Mouse (Mus musculus): Measurements from ENCODE around the gene St7. TPM values are rescaled to one million over a fixed set of nuclear protein-coding genes. Genes with fewer than 3 reads are reported as not detected.

St7 gene
- polyA plus RNA-seq, 1 experiment from 2014 or later = 32.9 TPM

GRCm38 (mm10) chr6:17927746-17928145 is 235.0 kb downstream of the St7 start:
- no peak overlapping the region for H3K4me3 ChIP-seq (ENCODE audit: low read depth, low read length)
- H3K9ac ChIP-seq (ENCODE audit: low read length) = no peak overlapping the region
- no peak overlapping the region for H3K27ac ChIP-seq (ENCODE audit: low read depth, low read length)
- 81% methylated on average over 11 of the region's 11 CpGs for WGBS
- H3K4me2 ChIP-seq (ENCODE audit: low read depth, low read length, severe bottlenecking) = no peak overlapping the region
- no peaks in the 10 kb centered on the region for H3K27me3 ChIP-seq (ENCODE audit: control insufficient read depth, insufficient read depth, low read length)
- DNase-seq (ENCODE audit: low spot score) = no peak
- no peaks in the 10 kb centered on the region for H3K36me3 ChIP-seq (ENCODE audit: control insufficient read depth, insufficient read depth, low read length)
- no peaks in the 10 kb centered on the region for H3K4me1 ChIP-seq (replicated peaks; ENCODE audit: control insufficient read depth, insufficient read depth, low read length)
- H3K9me3 ChIP-seq (ENCODE audit: control insufficient read depth, low read length) = no peaks in the 10 kb centered on the region
- no peak for ATAC-seq (replicated peaks; ENCODE audit: low FRiP score)

- Histone ChIP-seq H3K4me2 (ENCODE audit: low read depth, low read length, severe bottlenecking) (no peak overlapping the region), H3K9ac (ENCODE audit: low read length) (no peak overlapping the region), H3K4me3 (ENCODE audit: low read depth, low read length) (no peak overlapping the region), H3K9me3 (ENCODE audit: control insufficient read depth, low read length) (no peaks in the 10 kb centered on the region), H3K27me3 (ENCODE audit: control insufficient read depth, insufficient read depth, low read length) (no peaks in the 10 kb centered on the region), H3K27ac (ENCODE audit: low read depth, low read length) (no peak overlapping the region), H3K36me3 (ENCODE audit: control insufficient read depth, insufficient read depth, low read length) (no peaks in the 10 kb centered on the region), H3K4me1 (replicated peaks; ENCODE audit: control insufficient read depth, insufficient read depth, low read length) (no peaks in the 10 kb centered on the region)
- 91% methylated on average over 2 of the region's 2 CpGs for WGBS
- no peak for ATAC-seq (replicated peaks; ENCODE audit: low FRiP score)
- no peak for DNase-seq (ENCODE audit: low spot score)
These were observed 238.5 kb downstream of the St7 start for GRCm38 (mm10) chr6:17931187-17931586.

- Histone ChIP-seq H3K4me2 (ENCODE audit: low read depth, low read length, severe bottlenecking) (no peak overlapping the region), H3K4me1 (replicated peaks; ENCODE audit: control insufficient read depth, insufficient read depth, low read length) (no peaks in the 10 kb centered on the region), H3K4me3 (ENCODE audit: low read depth, low read length) (no peak overlapping the region), H3K9me3 (ENCODE audit: control insufficient read depth, low read length) (no peaks in the 10 kb centered on the region), H3K36me3 (ENCODE audit: control insufficient read depth, insufficient read depth, low read length) (no peaks in the 10 kb centered on the region), H3K27me3 (ENCODE audit: control insufficient read depth, insufficient read depth, low read length) (no peaks in the 10 kb centered on the region), H3K9ac (ENCODE audit: low read length) (no peak overlapping the region), H3K27ac (ENCODE audit: low read depth, low read length) (no peak overlapping the region)
- no peak for ATAC-seq (replicated peaks; ENCODE audit: low FRiP score)
- 91% methylated on average over 7 of the region's 7 CpGs for WGBS
- no peak for DNase-seq (ENCODE audit: low spot score)
These were observed 239.1 kb downstream of the St7 start for GRCm38 (mm10) chr6:17931835-17932234.

DNA sequence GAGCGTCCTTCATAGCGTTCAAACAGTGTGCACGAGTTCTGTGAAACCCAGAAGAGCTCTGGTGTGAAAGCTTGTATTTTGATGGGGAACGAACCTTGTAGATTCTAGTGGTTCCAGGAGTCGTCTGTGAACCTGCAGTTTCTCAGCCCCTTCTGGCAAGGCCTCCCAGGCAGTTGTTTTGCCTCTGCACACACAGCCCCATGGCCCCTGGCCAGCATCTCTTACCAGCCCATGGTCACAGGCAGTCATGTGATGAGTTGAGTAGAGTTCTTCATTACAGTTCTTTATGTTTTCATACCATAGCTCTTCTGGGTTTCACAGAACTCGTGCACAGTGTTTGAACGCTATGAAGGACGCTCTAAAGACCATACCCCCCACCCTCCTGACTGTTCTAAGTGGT is 240.1 kb downstream of the St7 start:
- Histone ChIP-seq H3K4me3 (ENCODE audit: low read depth, low read length) (no peak overlapping the region), H3K9me3 (ENCODE audit: control insufficient read depth, low read length) (no peaks in the 10 kb centered on the region), H3K4me2 (ENCODE audit: low read depth, low read length, severe bottlenecking) (no peak overlapping the region), H3K4me1 (replicated peaks; ENCODE audit: control insufficient read depth, insufficient read depth, low read length) (no peaks in the 10 kb centered on the region), H3K9ac (ENCODE audit: low read length) (no peak overlapping the region), H3K36me3 (ENCODE audit: control insufficient read depth, insufficient read depth, low read length) (no peaks in the 10 kb centered on the region), H3K27me3 (ENCODE audit: control insufficient read depth, insufficient read depth, low read length) (no peaks in the 10 kb centered on the region), H3K27ac (ENCODE audit: low read depth, low read length) (no peak overlapping the region)
- 89% methylated on average over 8 of the region's 8 CpGs for WGBS
- DNase-seq (ENCODE audit: low spot score) = no peak
- no peak for ATAC-seq (replicated peaks; ENCODE audit: low FRiP score)

GRCm38 (mm10) chr6:17938631-17939346 is 246.1 kb downstream of the St7 start:
- ATAC-seq (replicated peaks; ENCODE audit: low FRiP score) = no peak

DNA sequence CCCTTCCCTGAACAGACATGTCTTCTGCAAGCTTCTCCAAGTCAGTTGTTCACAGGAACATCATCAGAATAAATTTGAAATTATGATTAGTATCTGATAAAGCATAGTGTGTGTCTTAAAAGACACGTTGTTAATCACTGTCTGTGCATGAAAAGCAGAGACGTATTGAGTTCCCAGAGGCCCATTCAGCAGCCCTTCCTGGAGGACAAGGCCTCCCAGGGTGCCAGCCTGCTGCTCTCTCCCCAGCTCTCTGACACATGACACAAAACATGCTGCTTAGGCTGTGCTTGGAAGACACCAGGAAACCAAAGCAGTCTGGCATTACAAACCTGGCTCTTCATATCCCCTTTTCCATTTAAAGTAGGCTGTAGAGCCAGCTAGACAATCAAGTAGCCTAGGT is 249.2 kb downstream of the St7 start:
- 58% methylated on average over 2 of the region's 2 CpGs for WGBS
- Histone ChIP-seq H3K4me3 (ENCODE audit: low read depth, low read length) (no peak overlapping the region), H3K9me3 (ENCODE audit: control insufficient read depth, low read length) (no peaks in the 10 kb centered on the region), H3K4me2 (ENCODE audit: low read depth, low read length, severe bottlenecking) (no peak overlapping the region), H3K27ac (ENCODE audit: low read depth, low read length) (no peak overlapping the region), H3K9ac (ENCODE audit: low read length) (no peak overlapping the region), H3K36me3 (ENCODE audit: control insufficient read depth, insufficient read depth, low read length) (no peaks in the 10 kb centered on the region), H3K4me1 (replicated peaks; ENCODE audit: control insufficient read depth, insufficient read depth, low read length) (no peaks in the 10 kb centered on the region), H3K27me3 (ENCODE audit: control insufficient read depth, insufficient read depth, low read length) (no peaks in the 10 kb centered on the region)
- ATAC-seq (replicated peaks; ENCODE audit: low FRiP score) = no peak
- DNase-seq (ENCODE audit: low spot score) = peak; percentile 18

More at GRCm38 (mm10) chr6:17938631-17939346, 246.1 kb downstream of the St7 start:
- H3K27ac ChIP-seq (ENCODE audit: low read depth, low read length) = no peak overlapping the region
- no peaks in the 10 kb centered on the region for H3K9me3 ChIP-seq (ENCODE audit: control insufficient read depth, low read length)
- H3K4me1 ChIP-seq (replicated peaks; ENCODE audit: control insufficient read depth, insufficient read depth, low read length) = no peaks in the 10 kb centered on the region
- 80% methylated on average over 11 of the region's 11 CpGs for WGBS
- no peak overlapping the region for H3K9ac ChIP-seq (ENCODE audit: low read length)
- no peaks in the 10 kb centered on the region for H3K27me3 ChIP-seq (ENCODE audit: control insufficient read depth, insufficient read depth, low read length)
- DNase-seq (ENCODE audit: low spot score) = no peak
- H3K4me3 ChIP-seq (ENCODE audit: low read depth, low read length) = no peak overlapping the region
- H3K4me2 ChIP-seq (ENCODE audit: low read depth, low read length, severe bottlenecking) = no peak overlapping the region
- H3K36me3 ChIP-seq (ENCODE audit: control insufficient read depth, insufficient read depth, low read length) = no peaks in the 10 kb centered on the region

GRCm38 (mm10) chr6:17942344-17942743 is 249.6 kb downstream of the St7 start:
- no peaks in the 10 kb centered on the region for H3K27me3 ChIP-seq (ENCODE audit: control insufficient read depth, insufficient read depth, low read length)
- no peak overlapping the region for H3K4me2 ChIP-seq (ENCODE audit: low read depth, low read length, severe bottlenecking)
- no peak overlapping the region for H3K27ac ChIP-seq (ENCODE audit: low read depth, low read length)
- no peaks in the 10 kb centered on the region for H3K9me3 ChIP-seq (ENCODE audit: control insufficient read depth, low read length)
- no peak overlapping the region for H3K4me3 ChIP-seq (ENCODE audit: low read depth, low read length)
- ATAC-seq (replicated peaks; ENCODE audit: low FRiP score) (no peak), DNase-seq (ENCODE audit: low spot score) (peak; percentile 24)
- WGBS = 85% methylated on average over 7 of the region's 7 CpGs
- no peaks in the 10 kb centered on the region for H3K4me1 ChIP-seq (replicated peaks; ENCODE audit: control insufficient read depth, insufficient read depth, low read length)
- H3K36me3 ChIP-seq (ENCODE audit: control insufficient read depth, insufficient read depth, low read length) = no peaks in the 10 kb centered on the region
- no peak overlapping the region for H3K9ac ChIP-seq (ENCODE audit: low read length)

- no peak overlapping the region for H3K4me2 ChIP-seq (ENCODE audit: low read depth, low read length, severe bottlenecking)
- H3K4me1 ChIP-seq (replicated peaks; ENCODE audit: control insufficient read depth, insufficient read depth, low read length) = no peaks in the 10 kb centered on the region
- H3K27me3 ChIP-seq (ENCODE audit: control insufficient read depth, insufficient read depth, low read length) = no peaks in the 10 kb centered on the region
- no peak overlapping the region for H3K4me3 ChIP-seq (ENCODE audit: low read depth, low read length)
- H3K9ac ChIP-seq (ENCODE audit: low read length) = no peak overlapping the region
- no peak overlapping the region for H3K27ac ChIP-seq (ENCODE audit: low read depth, low read length)
- H3K9me3 ChIP-seq (ENCODE audit: control insufficient read depth, low read length) = no peaks in the 10 kb centered on the region
- WGBS = 91% methylated on average over 9 of the region's 9 CpGs
- DNase-seq (ENCODE audit: low spot score) = peak; percentile 17
- H3K36me3 ChIP-seq (ENCODE audit: control insufficient read depth, insufficient read depth, low read length) = no peaks in the 10 kb centered on the region
- ATAC-seq (replicated peaks; ENCODE audit: low FRiP score) = no peak
These were observed 251.3 kb downstream of the St7 start for GRCm38 (mm10) chr6:17943877-17944617.

- Histone ChIP-seq H3K4me2 (ENCODE audit: low read depth, low read length, severe bottlenecking) (no peak overlapping the region), H3K27ac (ENCODE audit: low read depth, low read length) (no peak overlapping the region), H3K4me1 (replicated peaks; ENCODE audit: control insufficient read depth, insufficient read depth, low read length) (no peaks in the 10 kb centered on the region), H3K36me3 (ENCODE audit: control insufficient read depth, insufficient read depth, low read length) (no peaks in the 10 kb centered on the region), H3K9ac (ENCODE audit: low read length) (no peak overlapping the region), H3K4me3 (ENCODE audit: low read depth, low read length) (no peak overlapping the region), H3K27me3 (ENCODE audit: control insufficient read depth, insufficient read depth, low read length) (no peaks in the 10 kb centered on the region), H3K9me3 (ENCODE audit: control insufficient read depth, low read length) (no peaks in the 10 kb centered on the region)
- WGBS = 82% methylated on average over 5 of the region's 5 CpGs
- DNase-seq (ENCODE audit: low spot score) = no peak
- ATAC-seq (replicated peaks; ENCODE audit: low FRiP score) = no peak
These were observed 253.7 kb downstream of the St7 start for GRCm38 (mm10) chr6:17946456-17946855.
